Mouse (Mus musculus) heart, postnatal 36 days (tissue): Measurements from ENCODE around the gene Tmprss5. TPM values are rescaled to one million over a fixed set of nuclear protein-coding genes. Genes with fewer than 3 reads are reported as not detected.

ENCODE experiments used
- DNase-seq, 2 experiments: peaks; one replicate each; pipeline ENCODE4 v3.0.0; 2021 to 2022
- intact Hi-C: fragments of 180-260 bp; cut with DNase I; formaldehyde crosslinking; loops from one replicate; pipeline ENCODE4 v1.15.1; 2025
- total RNA-seq, 2 experiments: library from RNA; stranded (reverse); gene quantifications; 2 replicates each; pipeline ENCODE4 v1.2.3; 2021

Gene Tmprss5
- under 1 TPM in 1 of 2 experiments, not detected in 1; 0.28 TPM for total RNA-seq

- intact Hi-C loops, result loop anchor here (1.0 to 10.0 kb wide), 3 partner anchors 166 to 1354 kb away; no protein-coding TSS in a partner anchor
- no peak for DNase-seq
These were observed at the start of gene Tmprss5 for GRCm38 (mm10) chr9:49081107-49081506. Gene Tmprss5, plus strand, starts transcription at chr9:49081260.

GRCm38 (mm10) chr9:49034764-49035163 is 46.3 kb upstream of the Tmprss5 start:
- no peak for DNase-seq
- intact Hi-C loops, result no loop called here

GRCm38 (mm10) chr9:49050901-49051300 is 30.2 kb upstream of the Tmprss5 start:
- DNase-seq, result no peak
- intact Hi-C loops, result loop anchor here (5.0 to 10.0 kb wide), 3 partner anchors 64 to 404 kb away; partner anchors contain the start of gene Usp28

DNA sequence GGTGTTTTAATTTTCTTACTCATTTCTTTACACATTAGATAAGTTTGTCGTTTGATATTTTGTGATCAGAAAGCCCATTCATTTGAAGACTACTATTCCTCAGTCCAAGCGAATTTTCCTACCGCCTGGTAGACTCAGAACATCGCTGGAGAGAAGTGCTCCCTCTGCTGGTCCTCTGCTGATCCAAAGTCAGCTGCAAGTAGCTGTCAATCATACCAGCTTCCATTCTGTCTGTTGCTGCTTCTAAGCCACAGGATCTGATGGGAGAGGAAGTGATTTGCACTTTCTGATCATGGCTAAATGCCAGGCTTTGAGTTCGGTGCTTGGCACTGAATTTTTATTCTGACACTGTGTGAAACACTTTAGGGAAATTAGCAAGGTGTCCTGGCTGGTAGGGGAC is 29.7 kb upstream of the Tmprss5 start:
- intact Hi-C loops, result loop anchor here (5.0 to 10.0 kb wide), 3 partner anchors 64 to 404 kb away; partner anchors contain the start of gene Usp28
- peak; percentile 52 to 58 for DNase-seq

GRCm38 (mm10) chr9:49054028-49054427 is 27.0 kb upstream of the Tmprss5 start:
- no peak for DNase-seq
- intact Hi-C loops, result loop anchor here (5.0 to 10.0 kb wide), 3 partner anchors 67 to 407 kb away; partner anchors contain the start of gene Usp28

DNA sequence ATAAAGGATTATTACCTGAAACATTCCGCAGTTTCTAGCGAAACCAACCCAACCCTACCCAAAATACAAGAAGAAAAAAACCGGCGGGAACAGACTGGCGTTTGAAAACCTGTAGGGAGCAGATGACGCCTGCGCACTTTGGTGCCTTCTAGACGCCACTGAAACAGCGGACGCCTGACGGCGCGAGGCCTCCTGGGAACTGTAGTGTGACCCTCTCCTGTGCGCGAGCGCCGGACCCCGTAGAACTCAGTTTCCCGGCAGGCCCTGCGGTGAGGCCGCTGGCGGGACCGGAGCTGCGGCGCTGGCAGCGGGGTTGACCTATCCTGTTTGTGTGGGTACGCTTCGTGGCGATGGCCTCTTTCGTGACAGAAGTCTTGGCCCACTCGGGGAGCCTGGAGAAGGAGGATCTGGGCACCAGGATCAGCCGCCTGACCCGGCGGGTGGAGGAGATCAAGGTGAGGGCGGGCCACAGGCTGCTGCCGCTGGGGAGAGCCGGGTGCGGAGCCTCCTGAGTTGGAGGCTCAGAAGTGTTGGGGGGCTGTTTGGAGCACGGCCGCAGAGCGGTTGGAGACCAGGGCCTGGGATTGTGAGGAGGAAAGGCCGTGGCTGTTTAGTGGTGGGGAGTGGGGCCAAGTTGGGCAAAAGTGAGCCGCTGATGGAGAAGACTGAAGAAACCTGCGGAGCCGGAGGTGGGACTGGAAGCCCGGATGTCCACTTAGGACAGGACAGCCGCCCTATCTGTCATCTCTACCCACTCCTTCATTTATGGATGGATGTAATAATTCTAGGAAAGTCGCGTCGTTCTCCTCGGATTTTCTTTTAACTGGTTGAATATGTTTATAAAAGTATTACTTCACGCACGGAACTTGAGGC is 25.5 kb upstream of the Tmprss5 start, which contains the start of gene Zw10:
Gene Zw10, plus strand, starts transcription at position 281 of the 873 bp plus-strand sequence.
- DNase-seq, result peak; percentile 91
- intact Hi-C loops, result loop anchor here (10.0 kb wide), 1 partner anchor 191 kb away; no protein-coding TSS in a partner anchor

DNA sequence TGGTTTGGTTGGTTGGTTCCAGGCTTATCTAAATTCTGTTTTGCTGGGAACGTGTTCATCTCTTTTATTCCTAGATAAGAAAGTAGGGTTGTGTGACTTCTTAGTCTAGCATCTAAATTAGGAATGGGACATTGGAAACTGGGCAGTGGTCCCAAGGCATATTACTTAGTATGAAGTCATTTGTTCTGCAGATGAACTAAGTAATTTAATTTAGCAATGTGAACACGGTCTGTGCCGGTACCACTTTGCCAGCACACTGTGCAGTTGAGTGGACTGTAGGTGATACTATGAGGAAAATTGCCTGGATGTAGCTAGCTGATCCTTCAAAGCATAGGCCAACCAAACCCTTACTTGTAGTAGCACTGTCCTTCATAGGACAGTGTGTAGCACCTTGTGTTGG is 4.2 kb upstream of the Tmprss5 start:
- intact Hi-C loops, result no loop called here
- DNase-seq, result peak in 1 of 2 experiments; percentile 31

DNA sequence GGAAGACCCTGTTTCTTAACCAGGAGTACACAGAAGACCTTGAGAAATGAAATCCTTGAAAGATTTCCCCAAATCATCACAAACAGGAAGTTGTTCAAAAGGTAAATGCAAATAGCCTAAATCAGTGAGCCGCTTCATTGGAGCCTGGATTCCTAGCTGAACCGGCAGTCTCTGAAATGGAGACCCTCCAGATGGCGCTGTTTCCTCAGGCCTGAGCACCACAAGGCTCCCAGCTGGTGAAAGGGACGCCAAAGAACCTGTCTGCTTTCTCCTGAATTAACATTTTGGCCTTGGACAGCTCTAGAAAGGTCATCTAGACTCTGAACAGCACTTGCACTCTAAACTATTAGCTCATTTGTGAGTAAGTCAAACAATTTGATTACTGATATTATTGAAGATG is 501 bp downstream of the Tmprss5 start:
- peak; percentile 69 to 77 for DNase-seq
- intact Hi-C loops, result loop anchor here (1.0 to 10.0 kb wide), 3 partner anchors 166 to 1353 kb away; no protein-coding TSS in a partner anchor

GRCm38 (mm10) chr9:49087317-49087716 is 6.3 kb downstream of the Tmprss5 start:
- DNase-seq, result no peak
- intact Hi-C loops, result loop anchor here (10.0 kb wide), 1 partner anchor 1347 kb away; no protein-coding TSS in a partner anchor

GRCm38 (mm10) chr9:49098871-49099270 is 17.8 kb downstream of the Tmprss5 start:
- intact Hi-C loops, result no loop called here
- DNase-seq, result no peak

GRCm38 (mm10) chr9:49102328-49102727 is 21.3 kb downstream of the Tmprss5 start:
- intact Hi-C loops, result no loop called here
- DNase-seq, result no peak

- no peak for DNase-seq
- intact Hi-C loops, result no loop called here
These were observed 28.0 kb downstream of the Tmprss5 start for GRCm38 (mm10) chr9:49109101-49109500.

- no peak for DNase-seq
- intact Hi-C loops, result no loop called here
These were observed 29.6 kb downstream of the Tmprss5 start for GRCm38 (mm10) chr9:49110476-49111220.

DNA sequence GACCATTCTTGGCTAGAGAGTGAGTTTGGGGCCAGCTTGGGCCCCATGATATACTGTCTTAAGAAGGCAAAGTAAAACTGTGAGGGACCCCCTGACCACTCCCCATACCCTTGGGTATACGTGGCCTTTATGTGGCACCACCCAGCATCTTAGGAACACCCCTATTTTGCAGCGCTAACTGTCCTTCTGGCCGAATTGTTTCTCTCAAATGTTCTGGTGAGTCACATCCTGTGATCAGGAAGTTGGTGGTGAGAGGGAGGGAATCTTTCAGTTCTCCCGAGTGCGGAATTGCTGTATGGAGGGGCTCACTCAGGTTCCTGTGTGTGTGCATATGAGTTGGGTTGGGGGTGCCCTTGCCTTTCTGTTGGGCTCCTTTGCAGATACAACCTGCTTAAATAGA is 30.2 kb downstream of the Tmprss5 start:
- DNase-seq, result peak in 1 of 2 experiments; percentile 12
- intact Hi-C loops, result no loop called here

- intact Hi-C loops, result no loop called here
- no peak for DNase-seq
These were observed 37.3 kb downstream of the Tmprss5 start for GRCm38 (mm10) chr9:49118271-49118825.

DNA sequence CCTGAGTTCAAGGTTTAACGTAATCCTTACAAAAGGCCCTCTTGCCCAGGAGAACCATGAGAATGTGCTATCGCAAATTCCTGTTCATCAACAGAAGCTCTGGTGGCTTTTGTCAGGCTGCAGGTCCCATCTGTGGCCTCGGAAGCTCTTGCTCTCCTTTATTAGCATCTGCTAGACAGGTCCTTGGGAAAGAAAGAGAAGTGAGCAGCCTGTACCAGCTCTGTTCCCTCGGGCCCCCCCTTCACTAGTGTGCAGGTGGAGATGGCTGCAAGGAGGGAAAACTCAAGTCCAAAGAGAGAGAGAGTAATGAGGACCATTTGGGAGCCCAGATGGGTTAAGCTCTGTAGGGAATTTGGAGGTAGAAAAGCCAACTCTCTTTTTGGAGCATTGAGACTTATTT is 38.7 kb downstream of the Tmprss5 start:
- intact Hi-C loops, result no loop called here
- DNase-seq, result no peak

DNA sequence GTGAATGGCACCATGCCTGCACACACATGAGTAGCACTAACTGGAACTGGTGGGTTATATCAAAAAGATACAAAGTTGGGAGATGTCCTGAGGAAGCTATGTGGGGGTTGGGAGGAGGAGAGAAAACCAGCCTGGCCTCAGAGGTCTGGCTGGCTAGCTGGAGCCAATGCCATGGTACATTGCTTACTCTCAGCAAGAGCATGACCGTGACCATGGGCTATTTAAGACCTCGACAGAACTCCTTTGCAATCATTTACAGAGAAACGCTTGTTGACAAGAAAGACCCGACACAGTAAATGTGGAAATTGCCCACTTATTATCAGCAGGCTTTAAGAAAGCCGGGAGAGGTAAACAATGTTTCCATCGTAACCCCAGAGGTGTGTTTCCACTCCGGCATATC is 44.6 kb downstream of the Tmprss5 start:
- intact Hi-C loops, result no loop called here
- no peak for DNase-seq

- intact Hi-C loops, result no loop called here
- DNase-seq, result no peak
These were observed 49.5 kb downstream of the Tmprss5 start for GRCm38 (mm10) chr9:49130514-49131010.

DNA sequence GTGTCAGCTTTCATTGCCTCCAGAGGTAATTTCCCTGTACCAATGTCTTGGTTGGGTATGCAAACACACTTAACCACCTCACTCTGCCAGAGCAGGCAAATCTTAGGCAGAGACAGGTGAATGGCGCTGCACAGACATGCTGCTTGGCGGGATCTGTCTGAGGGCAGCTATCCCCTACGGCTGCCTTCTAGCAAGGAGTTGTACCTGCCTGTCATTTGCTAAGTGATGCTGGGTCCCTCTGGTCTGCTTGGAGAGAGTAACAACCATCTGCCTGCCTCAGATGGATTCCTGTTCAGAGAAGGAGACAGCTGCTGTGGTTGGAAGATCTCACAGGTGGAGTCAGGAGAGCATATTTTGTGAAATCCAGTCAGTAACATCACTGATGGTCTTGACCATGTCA is 62.8 kb downstream of the Tmprss5 start:
- DNase-seq, result no peak
- intact Hi-C loops, result no loop called here

GRCm38 (mm10) chr9:49145776-49146175 is 64.7 kb downstream of the Tmprss5 start:
- intact Hi-C loops, result no loop called here
- DNase-seq, result no peak
